Mouse (Mus musculus) intestine, postnatal 0 days (tissue): ENCODE results near the gene Syngr1. TPM values are rescaled to one million over a fixed set of nuclear protein-coding genes. Genes with fewer than 3 reads are reported as not detected.

Experiments used
- ATAC-seq: fragments of 200-750 bp; cut with Nextera tagmentation; 2 replicates; pipeline ENCODE4 v1.8.0; 2017; ENCODE audit warnings: mild to moderate bottlenecking, moderate TSS enrichment, moderate library complexity
- H3K27ac ChIP-seq: fragments of 300-500 bp; sonication (generic); 2 replicates; pipeline ENCODE4 v1.5.1; 2014; ENCODE audit warnings: mild to moderate bottlenecking, low read depth, low read length, moderate library complexity
- H3K27me3 ChIP-seq: fragments of 300-500 bp; sonication (generic); replicated peaks from 2 replicates; pipeline ENCODE4 v1.6.1; 2014; ENCODE audit warnings: low read length, mixed read lengths; ENCODE audit not compliant: control insufficient read depth, insufficient read depth
- H3K36me3 ChIP-seq: fragments of 300-500 bp; sonication (generic); 2 replicates; pipeline ENCODE4 v1.6.1; 2014; ENCODE audit warnings: mild to moderate bottlenecking, moderate library complexity; ENCODE audit not compliant: control insufficient read depth, insufficient read depth
- H3K4me1 ChIP-seq: fragments of 300-500 bp; sonication (generic); replicated peaks from 2 replicates; pipeline ENCODE4 v1.6.1; 2014; ENCODE audit warnings: antibody characterized with exemption, low read length, mixed read lengths; ENCODE audit not compliant: control insufficient read depth, insufficient read depth
- H3K4me2 ChIP-seq: fragments of 300-500 bp; sonication (generic); replicated peaks from 2 replicates; pipeline ENCODE4 v1.6.1; 2014; ENCODE audit warnings: low read depth, mild to moderate bottlenecking, moderate library complexity
- H3K4me3 ChIP-seq: fragments of 300-500 bp; sonication (generic); 2 replicates; pipeline ENCODE4 v1.5.1; 2014; ENCODE audit warnings: low read depth, low read length
- H3K9ac ChIP-seq: fragments of 300-500 bp; sonication (generic); 2 replicates; pipeline ENCODE4 v1.6.1; 2014; ENCODE audit warnings: mild to moderate bottlenecking, low read depth, low read length
- H3K9me3 ChIP-seq: fragments of 300-500 bp; sonication (generic); 2 replicates; pipeline ENCODE4 v1.6.1; 2016; ENCODE audit warnings: mixed run types; ENCODE audit not compliant: control insufficient read depth
- CTCF ChIP-seq: sonication (generic); IDR thresholded peaks from 2 replicates; pipeline ENCODE4 v1.5.1; 2016; ENCODE audit warnings: low read depth, mild to moderate bottlenecking, control low read depth, antibody characterized with exemption, moderate library complexity
- WGBS: fragments of 180-500 bp; shearing (Covaris S2); extraction: QIAGEN DNeasy Blood & Tissue Kit; methylation state at CpG from one replicate; pipeline ENCODE4 v1.1.7; 2014; 5-methylcytosine and 5-hydroxymethylcytosine counted together
- polyA plus RNA-seq: library from polyadenylated mRNA; unstranded; fragments of >200 nt; fragmentation: Nextera tagmentation; extraction: Ambion mirVana; gene quantifications from 2 replicates; pipeline ENCODE4 v1.2.1, GENCODE M21; 2015

Syngr1 gene
- polyA plus RNA-seq, 1 experiment from 2014 or later = 6.8 TPM

GRCm38 (mm10) chr15:80148565-80148964, 57.4 kb downstream of the Syngr1 start:
- Histone ChIP-seq H3K36me3 (peaks cover 34% of the 10 kb centered on the region), H3K4me3 (no peak overlapping the region), H3K27ac (no peak overlapping the region), H3K9me3 (no peaks in the 10 kb centered on the region), H3K4me1 (no peaks in the 10 kb centered on the region), H3K9ac (no peak overlapping the region), H3K27me3 (no peaks in the 10 kb centered on the region), H3K4me2 (no peak overlapping the region)
- no peak for ATAC-seq
- no peak for TF ChIP-seq CTCF
- 85% methylated on average over 8 of the region's 8 CpGs for WGBS

DNA sequence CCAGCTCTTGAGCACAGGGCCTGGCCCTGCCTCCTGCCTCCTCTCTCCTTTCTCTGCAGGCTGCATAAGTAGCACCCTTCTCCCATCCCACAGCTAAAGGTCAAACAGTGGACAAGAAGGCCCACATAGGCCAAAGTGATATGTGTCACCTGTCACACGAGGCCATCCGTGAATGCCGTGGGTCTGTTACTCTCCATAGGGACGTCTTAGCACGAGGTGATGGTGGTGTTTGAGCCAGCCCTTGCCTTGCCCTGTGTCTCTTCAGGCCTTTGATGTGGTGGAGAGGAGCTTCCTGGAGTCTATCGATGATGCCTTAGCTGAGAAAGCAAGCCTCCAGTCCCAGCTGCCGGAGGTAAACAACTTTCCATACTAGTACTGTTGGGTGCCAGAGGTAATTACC, 58.4 kb downstream of the Syngr1 start:
- Histone ChIP-seq H3K9me3 (no peaks in the 10 kb centered on the region), H3K36me3 (peaks cover 44% of the 10 kb centered on the region), H3K27ac (no peak overlapping the region), H3K27me3 (no peaks in the 10 kb centered on the region), H3K9ac (no peak overlapping the region), H3K4me3 (no peak overlapping the region), H3K4me2 (no peak overlapping the region), H3K4me1 (no peaks in the 10 kb centered on the region)
- no peak for ATAC-seq
- no peak for TF ChIP-seq CTCF
- 92% methylated on average over 7 of the region's 7 CpGs for WGBS

DNA sequence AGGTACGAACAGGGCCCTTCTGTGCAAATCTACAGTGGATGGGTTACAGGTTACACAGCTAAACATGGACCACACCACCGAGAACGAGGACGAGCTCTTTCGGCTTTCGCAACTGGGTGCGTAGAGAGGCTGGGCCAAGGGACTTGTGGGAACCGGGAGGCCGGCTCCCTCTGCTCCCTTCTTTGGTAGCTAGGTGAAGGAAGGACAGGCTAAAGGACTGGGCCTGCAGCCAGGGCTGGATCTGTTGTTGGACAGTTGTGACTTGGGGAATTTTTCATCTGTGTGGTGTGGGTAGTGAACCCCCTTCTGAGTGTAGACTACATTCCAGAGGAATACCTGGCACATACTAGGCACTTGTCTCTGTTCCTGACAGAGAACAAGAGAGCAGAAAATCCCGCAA, 61.5 kb downstream of the Syngr1 start:
- no peak overlapping the region for H3K9ac ChIP-seq
- H3K4me1 ChIP-seq = peaks cover 7% of the 10 kb centered on the region; the same call in 1 of the 2 replicates
- no peaks in the 10 kb centered on the region for H3K9me3 ChIP-seq
- peaks cover 64% of the 10 kb centered on the region for H3K36me3 ChIP-seq
- no peak for TF ChIP-seq CTCF
- WGBS = 92% methylated on average over 10 of the region's 10 CpGs
- no peaks in the 10 kb centered on the region for H3K27me3 ChIP-seq
- H3K27ac ChIP-seq = no peak overlapping the region
- no peak for ATAC-seq
- H3K4me2 ChIP-seq = no peak overlapping the region
- no peak overlapping the region for H3K4me3 ChIP-seq

DNA sequence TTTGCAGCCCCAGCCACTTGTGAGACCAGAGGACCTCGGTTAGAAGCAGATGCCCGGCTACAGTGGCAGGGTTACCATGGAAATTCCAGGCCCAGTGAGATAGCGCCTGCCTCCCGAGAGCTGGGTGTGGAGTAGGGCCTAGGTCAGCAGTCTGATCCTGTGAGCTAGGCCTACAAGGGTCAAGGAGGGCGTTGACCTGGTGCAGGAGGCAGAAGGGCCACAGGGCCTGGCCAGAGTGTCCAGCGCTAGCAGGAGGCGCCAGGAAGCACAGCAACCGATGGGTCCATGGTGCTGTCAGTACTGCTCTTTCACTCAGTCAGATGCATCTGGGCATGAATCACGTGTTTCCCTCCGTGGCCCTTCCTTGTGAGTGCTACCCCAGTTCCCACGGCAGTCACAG, 62.6 kb downstream of the Syngr1 start:
- Histone ChIP-seq H3K4me1 (peaks cover 18% of the 10 kb centered on the region), H3K4me3 (no peak overlapping the region), H3K9me3 (no peaks in the 10 kb centered on the region), H3K27ac (no peak overlapping the region), H3K4me2 (no peak overlapping the region), H3K36me3 (peaks cover 68% of the 10 kb centered on the region), H3K9ac (no peak overlapping the region), H3K27me3 (no peaks in the 10 kb centered on the region)
- WGBS = 72% methylated on average over 11 of the region's 11 CpGs
- TF ChIP-seq CTCF = no peak
- no peak for ATAC-seq

DNA sequence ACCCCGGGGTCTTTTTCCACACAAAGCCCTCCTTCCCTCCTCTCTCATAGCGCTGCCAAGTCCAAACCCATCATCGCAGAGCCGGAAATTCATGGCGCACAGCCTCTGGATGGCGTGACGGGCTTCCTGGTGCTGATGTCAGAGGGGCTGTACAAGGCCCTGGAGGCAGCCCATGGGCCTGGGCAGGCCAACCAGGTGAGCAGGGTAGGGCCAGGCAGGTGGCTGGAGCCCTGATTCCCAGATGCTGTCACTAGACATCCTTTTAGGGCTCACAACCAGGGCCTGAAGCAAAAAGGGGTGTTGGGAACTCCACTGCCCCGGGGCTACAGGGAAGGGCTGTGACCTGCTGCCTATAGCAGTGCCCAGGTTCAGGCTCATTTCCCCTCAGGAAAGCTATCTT, 64.6 kb downstream of the Syngr1 start:
- Histone ChIP-seq H3K27ac (no peak overlapping the region), H3K4me2 (no peak overlapping the region), H3K27me3 (no peaks in the 10 kb centered on the region), H3K4me1 (peaks cover 21% of the 10 kb centered on the region), H3K36me3 (peaks cover 65% of the 10 kb centered on the region), H3K9ac (no peak overlapping the region), H3K4me3 (no peak overlapping the region), H3K9me3 (no peaks in the 10 kb centered on the region)
- WGBS = 87% methylated on average over 8 of the region's 8 CpGs
- no peak for TF ChIP-seq CTCF
- no peak for ATAC-seq

- 62% methylated on average over 22 of the region's 22 CpGs for WGBS
- no peak overlapping the region for H3K4me3 ChIP-seq
- no peak for TF ChIP-seq CTCF
- peaks cover 21% of the 10 kb centered on the region for H3K4me1 ChIP-seq
- peak overlapping the region; percentile 57 for H3K27ac ChIP-seq
- H3K36me3 ChIP-seq = peaks cover 70% of the 10 kb centered on the region
- no peak overlapping the region for H3K4me2 ChIP-seq
- H3K9ac ChIP-seq = no peak overlapping the region
- 0 out of 2 replicates have a peak, but pooled peaks have one; percentile 16 for ATAC-seq
- no peaks in the 10 kb centered on the region for H3K27me3 ChIP-seq
- no peaks in the 10 kb centered on the region for H3K9me3 ChIP-seq
Measured at GRCm38 (mm10) chr15:80157197-80157943, 66.2 kb downstream of the Syngr1 start.
